Mouse (Mus musculus): ENCODE results near the gene Ugt2a1. TPM values are rescaled to one million over a fixed set of nuclear protein-coding genes. Genes with fewer than 3 reads are reported as not detected.
"Not testable (repeated sequence)": the region's sequence is repeated elsewhere in the genome, so short reads cannot be mapped to it uniquely, and the experiment has no call there.

Gene Ugt2a1
- polyA plus RNA-seq, 1 experiment from 2014 or later: 11.2 TPM

DNA sequence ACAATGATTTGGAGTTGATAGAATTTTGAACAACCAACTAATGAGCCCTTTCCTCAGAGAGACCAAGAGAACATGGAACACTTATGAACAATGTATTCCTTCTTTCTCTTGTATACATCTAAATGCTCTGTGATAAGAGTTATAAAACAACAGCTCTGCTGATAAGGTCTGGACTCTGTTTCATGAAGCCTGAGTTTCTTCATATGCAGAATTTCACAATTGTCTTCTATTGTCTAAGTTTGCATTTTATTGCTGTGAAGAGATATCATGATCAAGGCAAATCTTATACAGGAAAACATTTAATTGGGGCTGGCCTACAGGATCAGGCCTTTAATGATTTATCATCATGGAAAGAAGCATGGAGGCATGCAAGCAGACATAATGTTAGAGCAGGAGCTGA lies 33.0 kb downstream of the Ugt2a1 start:
- no peak overlapping the region for H3K9ac ChIP-seq
- no peaks in the 10 kb centered on the region for H3K9me3 ChIP-seq
- no peak for ATAC-seq (ENCODE audit: insufficient number of reproducible peaks, insufficient read depth, low FRiP score, low TSS enrichment, low read depth)
- H3K4me3 ChIP-seq: no peak overlapping the region
- H3K36me3 ChIP-seq: no peaks in the 10 kb centered on the region
- H3K4me1 ChIP-seq: no peaks in the 10 kb centered on the region
- no peak overlapping the region for H3K27ac ChIP-seq
- H3K4me2 ChIP-seq: no peak overlapping the region
- no peaks in the 10 kb centered on the region for H3K27me3 ChIP-seq

DNA sequence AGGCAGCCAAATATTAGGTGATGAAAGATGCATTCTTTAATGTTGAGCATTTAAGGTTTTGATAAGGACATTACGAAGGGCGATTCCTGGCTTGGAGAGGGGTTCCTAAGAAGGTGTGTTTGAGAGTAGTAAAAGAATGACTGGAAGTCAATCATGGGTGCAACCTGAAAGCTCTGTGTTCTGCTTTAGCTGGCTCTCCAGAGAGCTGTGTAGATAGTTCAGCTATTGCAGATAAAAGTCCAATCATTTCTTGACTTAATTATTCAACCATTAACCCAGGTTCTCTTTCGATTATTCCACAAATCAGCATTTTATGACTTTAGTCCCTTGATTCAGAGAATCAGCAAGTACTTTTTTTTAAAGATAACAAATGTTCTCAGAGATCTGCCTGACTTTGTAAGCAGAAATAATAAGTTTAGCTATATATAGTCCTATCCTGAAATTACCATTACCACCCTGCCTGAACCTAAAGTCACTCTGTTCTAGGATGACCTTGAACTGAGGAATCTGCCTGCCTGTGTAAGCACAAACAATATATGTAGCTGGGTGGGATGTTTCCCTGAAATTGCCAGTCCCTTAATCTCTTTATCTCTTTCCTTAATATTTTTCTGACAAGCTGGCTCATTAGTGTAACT lies 34.3 kb downstream of the Ugt2a1 start:
- Histone ChIP-seq H3K36me3 (no peaks in the 10 kb centered on the region), H3K4me2 (no peak overlapping the region), H3K9ac (no peak overlapping the region), H3K27me3 (no peaks in the 10 kb centered on the region), H3K9me3 (no peaks in the 10 kb centered on the region), H3K4me3 (no peak overlapping the region), H3K4me1 (no peaks in the 10 kb centered on the region), H3K27ac (no peak overlapping the region)
- 87% methylated on average over 3 of the region's 3 CpGs for WGBS
- no peak for ATAC-seq (ENCODE audit: insufficient number of reproducible peaks, insufficient read depth, low FRiP score, low TSS enrichment, low read depth)

DNA sequence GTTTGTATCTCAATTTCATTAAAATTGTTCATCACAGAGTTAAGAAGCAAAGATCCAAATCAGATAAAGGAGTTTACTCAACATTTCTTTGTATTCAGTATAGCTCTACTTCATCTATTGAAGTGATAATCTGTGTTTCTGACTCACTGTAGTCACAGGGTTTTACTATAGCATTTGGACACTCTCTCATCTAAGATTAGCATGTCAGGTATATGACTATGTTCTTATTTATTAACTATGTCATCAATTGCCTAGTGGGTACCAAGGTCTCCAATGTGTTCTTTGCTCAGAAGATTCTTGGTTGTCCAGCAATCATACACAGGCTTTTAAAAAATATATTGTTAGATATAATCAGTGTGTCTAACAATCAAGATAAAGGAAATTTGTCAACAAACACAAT lies 35.2 kb downstream of the Ugt2a1 start:
- H3K4me2 ChIP-seq: no peak overlapping the region
- H3K36me3 ChIP-seq: no peaks in the 10 kb centered on the region
- H3K9ac ChIP-seq: no peak overlapping the region
- H3K4me1 ChIP-seq: no peaks in the 10 kb centered on the region
- no peak for ATAC-seq (ENCODE audit: insufficient number of reproducible peaks, insufficient read depth, low FRiP score, low TSS enrichment, low read depth)
- H3K27me3 ChIP-seq: no peaks in the 10 kb centered on the region
- no peak overlapping the region for H3K4me3 ChIP-seq
- no peaks in the 10 kb centered on the region for H3K9me3 ChIP-seq
- H3K27ac ChIP-seq: no peak overlapping the region

DNA sequence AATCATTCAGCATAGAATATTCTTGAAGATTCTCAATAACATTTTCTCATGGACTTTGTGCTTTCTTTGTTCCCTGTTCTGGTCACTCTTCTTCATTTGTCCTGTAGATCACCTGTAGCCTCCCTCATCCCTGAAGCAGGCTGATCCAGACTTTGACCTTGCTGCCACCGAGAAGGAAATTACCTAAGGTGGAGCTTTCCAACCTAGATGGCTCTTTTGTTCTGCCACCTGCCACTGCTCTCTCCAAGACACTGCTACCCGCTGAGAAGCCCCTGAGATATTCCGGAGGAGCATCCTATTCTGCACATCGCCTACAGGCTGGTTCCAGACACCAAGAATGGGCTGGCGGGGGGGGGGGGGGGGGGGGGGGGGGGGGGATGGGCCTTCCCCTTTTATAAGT lies 38.2 kb downstream of the Ugt2a1 start:
- 82% methylated on average over 3 of the region's 5 CpGs for WGBS

DNA sequence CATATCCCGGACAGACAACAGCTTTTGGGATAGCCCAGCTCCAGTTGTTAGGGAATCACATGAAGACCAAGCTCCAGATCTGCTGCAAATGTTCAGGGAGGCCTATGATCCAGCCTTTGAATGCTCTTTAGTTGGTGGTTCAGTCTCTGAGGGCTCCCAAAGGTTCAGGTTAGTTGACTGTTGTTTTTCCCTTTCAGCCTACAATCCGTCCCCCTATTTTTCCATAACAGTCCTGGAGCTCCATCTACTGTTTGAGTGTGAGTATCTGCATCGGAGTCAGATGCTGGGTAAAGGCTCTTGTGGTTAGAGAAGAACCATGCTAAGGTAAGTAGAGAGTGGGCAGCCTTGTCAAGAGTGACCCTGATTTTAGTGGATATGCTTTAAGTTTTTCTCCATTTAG lies 54.4 kb downstream of the Ugt2a1 start:
- no peak for ATAC-seq (ENCODE audit: insufficient number of reproducible peaks, insufficient read depth, low FRiP score, low TSS enrichment, low read depth)
- Histone ChIP-seq H3K27me3 (no peaks in the 10 kb centered on the region), H3K9ac (no peak overlapping the region), H3K36me3 (no peaks in the 10 kb centered on the region), H3K9me3 (no peaks in the 10 kb centered on the region), H3K4me3 (no peak overlapping the region), H3K4me2 (no peak overlapping the region), H3K4me1 (no peaks in the 10 kb centered on the region), H3K27ac (no peak overlapping the region)
- 36% methylated on average over 3 of the region's 3 CpGs for WGBS

More for the DNA sequence above, 38.2 kb downstream of the Ugt2a1 start:
- H3K36me3 ChIP-seq; H3K9me3 ChIP-seq; H3K4me1 ChIP-seq; H3K4me2 ChIP-seq; H3K27ac ChIP-seq; H3K4me3 ChIP-seq; ATAC-seq (ENCODE audit: insufficient number of reproducible peaks, insufficient read depth, low FRiP score, low TSS enrichment, low read depth); H3K9ac ChIP-seq; H3K27me3 ChIP-seq: not testable (repeated sequence)

DNA sequence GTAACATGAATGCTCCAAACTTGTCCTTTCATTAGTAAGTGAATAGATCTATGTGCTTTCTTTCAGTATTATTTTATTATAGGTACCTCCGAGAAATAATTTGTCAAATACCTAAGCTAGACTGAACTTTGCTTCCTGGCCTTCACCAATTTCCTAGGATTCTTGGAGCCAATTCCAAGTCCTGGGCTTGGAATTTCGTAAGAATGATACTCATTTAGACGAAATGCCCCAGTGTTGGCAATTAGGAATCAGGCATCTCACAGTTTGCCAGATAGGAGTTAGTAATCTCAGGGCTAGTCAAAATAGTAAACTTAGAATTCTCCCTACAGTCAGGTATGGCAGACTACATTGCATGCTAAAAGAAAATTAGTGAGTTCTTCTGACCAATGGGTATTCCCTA lies 65.0 kb downstream of the Ugt2a1 start:
- Histone ChIP-seq H3K9ac (no peak overlapping the region), H3K4me3 (no peak overlapping the region), H3K4me1 (no peaks in the 10 kb centered on the region), H3K27me3 (no peaks in the 10 kb centered on the region), H3K36me3 (no peaks in the 10 kb centered on the region), H3K27ac (no peak overlapping the region), H3K9me3 (no peaks in the 10 kb centered on the region), H3K4me2 (no peak overlapping the region)
- ATAC-seq (ENCODE audit: insufficient number of reproducible peaks, insufficient read depth, low FRiP score, low TSS enrichment, low read depth): no peak
- 78% methylated on average over 3 of the region's 3 CpGs for WGBS

DNA sequence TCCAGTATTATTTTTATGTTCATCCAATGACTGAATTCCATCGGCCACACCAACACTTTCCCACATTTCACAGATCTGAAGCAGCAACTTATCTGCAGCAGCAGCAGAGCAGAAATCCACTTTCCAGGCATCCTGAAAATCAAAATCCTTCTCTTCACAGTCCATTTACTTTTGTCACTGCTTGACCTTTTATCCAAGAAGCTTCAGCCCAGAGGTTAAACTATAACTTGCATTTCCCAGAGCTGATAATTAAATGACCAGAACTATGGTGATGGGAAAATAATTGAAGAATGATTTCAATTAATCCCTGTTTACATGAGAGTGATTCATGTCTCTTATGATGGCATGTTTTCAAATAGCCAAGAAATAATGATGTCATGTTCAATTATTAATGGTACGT lies 66.6 kb downstream of the Ugt2a1 start, which contains the start of gene Ugt2b38:
Ugt2b38 (minus strand) TSS at position 163 of the 400 bp plus-strand sequence.
- H3K36me3 ChIP-seq; H3K4me3 ChIP-seq; H3K9ac ChIP-seq; H3K27ac ChIP-seq; H3K27me3 ChIP-seq; H3K9me3 ChIP-seq; ATAC-seq (ENCODE audit: insufficient number of reproducible peaks, insufficient read depth, low FRiP score, low TSS enrichment, low read depth); H3K4me2 ChIP-seq; H3K4me1 ChIP-seq: not testable (repeated sequence)
- 95% methylated on average over 2 of the region's 2 CpGs for WGBS

Other genes with a start within 250 kb of the Ugt2a1 start
- not detected in 2 replicates for gene Ugt2b37, start 236.1 kb downstream of the Ugt2a1 start, polyA plus RNA-seq (2015; fragmentation: Nextera tagmentation; extraction: Ambion mirVana)
- gene Ugt2a3, start 153.7 kb downstream of the Ugt2a1 start, polyA plus RNA-seq (2015; fragmentation: Nextera tagmentation; extraction: Ambion mirVana): not detected in 2 replicates
- not detected in 2 replicates for gene Ugt2b38, start 66.7 kb downstream of the Ugt2a1 start, polyA plus RNA-seq (2015; fragmentation: Nextera tagmentation; extraction: Ambion mirVana)
- gene Ugt2a2, start 8.6 kb downstream of the Ugt2a1 start, polyA plus RNA-seq (2015; fragmentation: Nextera tagmentation; extraction: Ambion mirVana): 0.17 and 1.3 TPM in 2 replicates
- 0.18 TPM in 1 of 2 replicates, not detected in the other for gene Gm43638, start 4.1 kb downstream of the Ugt2a1 start, polyA plus RNA-seq (2015; fragmentation: Nextera tagmentation; extraction: Ambion mirVana)
- 0.80 TPM in 1 of 2 replicates, not detected in the other for gene Sult1b1, start 47.3 kb upstream of the Ugt2a1 start, polyA plus RNA-seq (2015; fragmentation: Nextera tagmentation; extraction: Ambion mirVana)
- gene Sult1d1, start 78.2 kb upstream of the Ugt2a1 start, polyA plus RNA-seq (2015; fragmentation: Nextera tagmentation; extraction: Ambion mirVana): 0.14 and 0.81 TPM in 2 replicates
- 7.2 and 15.2 TPM in 2 replicates for gene Sult1e1, start 100.7 kb upstream of the Ugt2a1 start, polyA plus RNA-seq (2015; fragmentation: Nextera tagmentation; extraction: Ambion mirVana)
- not detected in 2 replicates for gene Csn1s1, start 175.3 kb upstream of the Ugt2a1 start, polyA plus RNA-seq (2015; fragmentation: Nextera tagmentation; extraction: Ambion mirVana)
- gene Csn2, start 208.8 kb upstream of the Ugt2a1 start, polyA plus RNA-seq (2015; fragmentation: Nextera tagmentation; extraction: Ambion mirVana): not detected in 2 replicates